In genomic region chr9:44590969-44591368, GRCm38 (mm10) we compare ENCODE assay signal across 20 mouse cellular contexts. TPM values are rescaled to one million over a fixed set of nuclear protein-coding genes. Genes with fewer than 3 reads are reported as not detected.
DNase-seq lines count a peak whose midpoint lies in the region; ATAC-seq and TF ChIP-seq lines count a peak whose summit lies in the region.
"Had no signal": no experiment of that assay in that cellular context is flagged by ENCODE, and none has a peak within 500 bp of the region (broad histone marks: within the 10 kb centered on the region; RNA-seq: fewer than 3 reads in every experiment).

No protein-coding gene starts in this region.

- DNase-seq in lung, postnatal 0 days (ENCODE audit: low spot score): peak; percentile 21
- DNase-seq in lung, adult 2 months: no peak
- DNase-seq in R1 (ENCODE audit: low read depth, low spot score): peak; percentile 79
- peak; percentile 87 to 90 for DNase-seq in cerebellum, adult 2 months
- peak; percentile 41 for DNase-seq in lung, postnatal 25 days (ENCODE audit: low spot score)
- DNase-seq in adrenal gland, adult 18-20 months (ENCODE audit: low spot score in 2 of 2): no peak
- no peak for DNase-seq in urinary bladder, postnatal 4 days (ENCODE audit: low spot score in 2 of 2)
- DNase-seq: adrenal gland, postnatal 10 days; spleen, adult 18-20 months had no signal

- WGBS in lung, postnatal 0 days: 18% methylated on average over 2 of the region's 2 CpGs
- 34% methylated on average over 2 of the region's 2 CpGs for WGBS in lung, adult 2 months
- 4% methylated on average over 2 of the region's 2 CpGs for WGBS in cerebellum, adult 2 months

- H3K27me3 ChIP-seq in lung, postnatal 0 days (replicated peaks; ENCODE audit: insufficient read depth, low read length): no peaks in the 10 kb centered on the region
- no peaks in the 10 kb centered on the region for H3K27me3 ChIP-seq in cerebellum, adult 2 months (ENCODE audit: control insufficient read depth, insufficient read depth, low read length)
- H3K27me3 ChIP-seq: embryonic facial prominence, embryonic 13.5 days; kidney, embryonic 15.5 days; midbrain, embryonic 13.5 days had no signal

- no peak for TF ChIP-seq CTCF in lung, postnatal 0 days (IDR thresholded peaks at IDR 0.05)
- no peak for TF ChIP-seq CTCF in lung, adult 2 months (IDR thresholded peaks at IDR 0.05; ENCODE audit: insufficient read depth, low read length)
- no peak for TF ChIP-seq CTCF in cerebellum, adult 2 months (IDR thresholded peaks at IDR 0.05; ENCODE audit: borderline replicate concordance, insufficient read depth, low read depth, low read length)

- H3K36me3 ChIP-seq in lung, postnatal 0 days (ENCODE audit: insufficient read depth, low read length): no peaks in the 10 kb centered on the region
- H3K36me3 ChIP-seq: embryonic facial prominence, embryonic 13.5 days; kidney, embryonic 15.5 days; midbrain, embryonic 13.5 days had no signal

- H3K4me2 ChIP-seq in lung, postnatal 0 days (replicated peaks; ENCODE audit: low read depth, low read length): no peak overlapping the region
- H3K4me2 ChIP-seq: embryonic facial prominence, embryonic 13.5 days; kidney, embryonic 15.5 days; liver, embryonic 11.5 days; midbrain, embryonic 13.5 days had no signal

- ATAC-seq in lung, postnatal 0 days: no peak; the same call in 1 of the 2 replicates
- ATAC-seq in megakaryocyte-erythroid progenitor cell, adult 5-6 weeks (replicated peaks; ENCODE audit: low FRiP score, low TSS enrichment, poor library complexity, severe bottlenecking): no peak
- ATAC-seq: forebrain, embryonic 16.5 days; inflammation-experienced regulatory T-cells, adult 6 months; midbrain, embryonic 13.5 days had no signal

- no peaks in the 10 kb centered on the region for H3K4me1 ChIP-seq in lung, postnatal 0 days (ENCODE audit: insufficient read depth, low read depth, low read length)
- no peaks in the 10 kb centered on the region for H3K4me1 ChIP-seq in lung, adult 2 months (ENCODE audit: control insufficient read depth, insufficient read depth, low read length)
- peaks cover 7% of the 10 kb centered on the region; the same call in 1 of the 2 replicates for H3K4me1 ChIP-seq in cerebellum, adult 2 months (ENCODE audit: control insufficient read depth, insufficient read depth, low read length)
- H3K4me1 ChIP-seq: embryonic facial prominence, embryonic 13.5 days; midbrain, embryonic 13.5 days had no signal

- no peak for TF ChIP-seq POLR2A in lung, adult 2 months (IDR thresholded peaks at IDR 0.05; ENCODE audit: borderline replicate concordance, extremely low read depth, low read depth, low read length)
- TF ChIP-seq POLR2A in cerebellum, adult 2 months (IDR thresholded peaks at IDR 0.05; ENCODE audit: borderline replicate concordance, insufficient read depth, low read length): no peak

- H3K27ac ChIP-seq in lung, postnatal 0 days (ENCODE audit: low read length): no peak overlapping the region
- peak overlapping the region; percentile 17; the same call in 1 of the 2 replicates for H3K27ac ChIP-seq in cerebellum, adult 2 months (ENCODE audit: insufficient read depth, low read length)
- H3K27ac ChIP-seq: embryonic facial prominence, embryonic 13.5 days; kidney, embryonic 15.5 days; midbrain, embryonic 13.5 days had no signal

- no peak for TF ChIP-seq EP300 in lung, postnatal 0 days (IDR thresholded peaks at IDR 0.05)

- no peak overlapping the region for H3K9ac ChIP-seq in lung, postnatal 0 days (replicated peaks; ENCODE audit: low read depth)
- H3K9ac ChIP-seq: embryonic facial prominence, embryonic 13.5 days; kidney, embryonic 15.5 days; midbrain, embryonic 13.5 days had no signal

- H3K4me3 ChIP-seq in lung, postnatal 0 days (ENCODE audit: low read depth, low read length): no peak overlapping the region
- no peak overlapping the region for H3K4me3 ChIP-seq in lung, adult 2 months (replicated peaks; ENCODE audit: extremely low read depth, low read depth, low read length)
- no peak overlapping the region for H3K4me3 ChIP-seq in cerebellum, adult 2 months (replicated peaks; ENCODE audit: insufficient read depth, low read depth, low read length)
- H3K4me3 ChIP-seq: embryonic facial prominence, embryonic 13.5 days; kidney, embryonic 15.5 days; midbrain, embryonic 13.5 days; myocyte had no signal

- no peaks in the 10 kb centered on the region for H3K9me3 ChIP-seq in lung, postnatal 0 days (ENCODE audit: low read length)
- H3K9me3 ChIP-seq: embryonic facial prominence, embryonic 13.5 days; kidney, embryonic 15.5 days; midbrain, embryonic 13.5 days had no signal

RNA-seq across cellular contexts. Expression of gene Ddx6, which starts 13.7 kb away (rescaled TPM):
- 13.9 and 18.3 TPM in 2 replicates for polyA plus RNA-seq in lung, postnatal 0 days (2015; fragmentation: Nextera tagmentation; extraction: Ambion mirVana)
- 17.4 and 24.2 TPM in 2 replicates for polyA plus RNA-seq in lung, adult 2 months (2012; rRNA removed)
- polyA plus RNA-seq in cerebellum, adult 2 months (2012; rRNA removed): 41.8 TPM in 2 replicates
- total RNA-seq in megakaryocyte-erythroid progenitor cell, adult 5-6 weeks (2014; fragmentation: Nextera tagmentation): 73.6 and 92.1 TPM in 2 replicates
- total RNA-seq in megakaryocyte-erythroid progenitor cell, adult 5-6 weeks (2017): 76.4 and 93.3 TPM in 2 replicates
- 100 to 1,000 TPM; 113 to 140 TPM for total RNA-seq in adrenal gland, adult 18-20 months (2021)

RNA-seq across cellular contexts. Expression of gene Cxcr5, which starts 29.3 kb away (rescaled TPM):
- 0.17 TPM in 2 replicates for polyA plus RNA-seq in lung, postnatal 0 days (2015; fragmentation: Nextera tagmentation; extraction: Ambion mirVana)
- 6.0 TPM in 2 replicates for polyA plus RNA-seq in lung, adult 2 months (2012; rRNA removed)
- 0.08 and 0.20 TPM in 2 replicates for polyA plus RNA-seq in cerebellum, adult 2 months (2012; rRNA removed)
- 0.54 and 6.2 TPM in 2 replicates for total RNA-seq in megakaryocyte-erythroid progenitor cell, adult 5-6 weeks (2014; fragmentation: Nextera tagmentation)
- 0.08 and 1.8 TPM in 2 replicates for total RNA-seq in megakaryocyte-erythroid progenitor cell, adult 5-6 weeks (2017)
- total RNA-seq in adrenal gland, adult 18-20 months (2021): under 1 TPM; 0.16 to 0.40 TPM
- total RNA-seq: layer of hippocampus, postnatal 25 days; left cerebral cortex, postnatal 36 days had no signal
- polyA plus RNA-seq: forebrain, embryonic 16.5 days; heart, embryonic 14.5 days; kidney, embryonic 15.5 days; liver, embryonic 11.5 days; midbrain, embryonic 13.5 days had no signal

Comparison
In these comparisons a context has a peak if more than half of its experiments do, and no peak if none do; other contexts are left out.
1. DNase-seq: peak in lung, postnatal 0 days (single experiment), R1 (single experiment), cerebellum, adult 2 months (2 of 2) and lung, postnatal 25 days (single experiment); none in lung, adult 2 months (single experiment), adrenal gland, adult 18-20 months (0 of 2) and urinary bladder, postnatal 4 days (0 of 2).